Mouse (Mus musculus) spleen, postnatal 14 days (tissue): Measurements from ENCODE around the gene Acss1.

Experiments used
- DNase-seq, 2 experiments: peaks; one replicate each; pipeline ENCODE4 v3.0.0; 2021 to 2022; ENCODE audit warnings: low spot score in 2 of 2

Gene Acss1

GRCm38 (mm10) chr2:150570761-150571160 lies 97.5 kb downstream of the Acss1 start:
- no peak for DNase-seq

- no peak for DNase-seq
These were observed 98.3 kb downstream of the Acss1 start, which contains the start of gene Cst7 for GRCm38 (mm10) chr2:150569847-150570590. Gene Cst7, plus strand, starts transcription at chr2:150570415.
